Mouse (Mus musculus): ENCODE data around the gene Gm17535. TPM values are rescaled to one million over a fixed set of nuclear protein-coding genes. Genes with fewer than 3 reads are reported as not detected.
"Not testable (repeated sequence)": the region's sequence is repeated elsewhere in the genome, so short reads cannot be mapped to it uniquely, and the experiment has no call there.

Gm17535 gene
- not detected for polyA plus RNA-seq (2017; shearing (Covaris generic))

GRCm38 (mm10) chr9:3034299-3034698 is at the start of gene Gm17535:
Gene Gm17535, plus strand, starts transcription at chr9:3034599.
- not testable (repeated sequence) for ATAC-seq

- not testable (repeated sequence) for ATAC-seq
Observed at GRCm38 (mm10) chr9:3000445-3000972, 33.9 kb upstream of the Gm17535 start, which contains the start of gene Gm10722. Gene Gm10722, plus strand, starts transcription at chr9:3000922.

GRCm38 (mm10) chr9:3001006-3001405 is 33.4 kb upstream of the Gm17535 start:
- not testable (repeated sequence) for ATAC-seq

- ATAC-seq, result peak; percentile 44
Observed at GRCm38 (mm10) chr9:3001948-3002659, 32.3 kb upstream of the Gm17535 start.

- ATAC-seq, result not testable (repeated sequence)
Observed at GRCm38 (mm10) chr9:3002794-3003396, 31.5 kb upstream of the Gm17535 start, which contains the start of gene Gm11168. Gene Gm11168, plus strand, starts transcription at chr9:3003346.

GRCm38 (mm10) chr9:3006179-3006578 is 28.2 kb upstream of the Gm17535 start:
- ATAC-seq, result not testable (repeated sequence)

- peak; percentile 27 for ATAC-seq
Observed at GRCm38 (mm10) chr9:3006636-3007035, 27.8 kb upstream of the Gm17535 start.

GRCm38 (mm10) chr9:3007272-3007671 is 27.1 kb upstream of the Gm17535 start:
- ATAC-seq, result not testable (repeated sequence)

- not testable (repeated sequence) for ATAC-seq
Observed at GRCm38 (mm10) chr9:3009331-3009730, 25.1 kb upstream of the Gm17535 start.

GRCm38 (mm10) chr9:3012054-3012621 is 22.3 kb upstream of the Gm17535 start:
- not testable (repeated sequence) for ATAC-seq

GRCm38 (mm10) chr9:3012733-3013279 is 21.6 kb upstream of the Gm17535 start, which contains the start of gene Gm10721:
Gene Gm10721, plus strand, starts transcription at chr9:3013140.
- peak; percentile 32 for ATAC-seq

GRCm38 (mm10) chr9:3015354-3015753 is 19.0 kb upstream of the Gm17535 start, which contains the start of gene Gm10720:
Gene Gm10720, plus strand, starts transcription at chr9:3015654.
- ATAC-seq, result not testable (repeated sequence)

GRCm38 (mm10) chr9:3015896-3016295 is 18.5 kb upstream of the Gm17535 start:
- not testable (repeated sequence) for ATAC-seq

- not testable (repeated sequence) for ATAC-seq
Observed at GRCm38 (mm10) chr9:3017108-3017507, 17.3 kb upstream of the Gm17535 start, which contains the start of gene Gm10719. Gene Gm10719, plus strand, starts transcription at chr9:3017408.

- not testable (repeated sequence) for ATAC-seq
Observed at GRCm38 (mm10) chr9:3018944-3019343, 15.5 kb upstream of the Gm17535 start.

- not testable (repeated sequence) for ATAC-seq
Observed at GRCm38 (mm10) chr9:3019835-3020727, 14.3 kb upstream of the Gm17535 start.

GRCm38 (mm10) chr9:3022316-3023008 is 11.9 kb upstream of the Gm17535 start:
- not testable (repeated sequence) for ATAC-seq

- ATAC-seq, result not testable (repeated sequence)
Observed at GRCm38 (mm10) chr9:3023312-3023984, 11.0 kb upstream of the Gm17535 start, which contains the start of gene Gm10718. Gene Gm10718, plus strand, starts transcription at chr9:3023547.

GRCm38 (mm10) chr9:3023985-3024648 is 10.3 kb upstream of the Gm17535 start:
- not testable (repeated sequence) for ATAC-seq
